Mouse (Mus musculus) embryonic facial prominence, embryonic 11.5 days (tissue): ENCODE results near the gene Hspa13. TPM values are rescaled to one million over a fixed set of nuclear protein-coding genes. Genes with fewer than 3 reads are reported as not detected.

Experiments
- ATAC-seq: fragments of 200-750 bp; cut with Nextera tagmentation; replicated peaks from 2 replicates; pipeline ENCODE4 v1.8.0; 2017; ENCODE audit warnings: low read depth; ENCODE audit not compliant: insufficient number of reproducible peaks, low FRiP score, low TSS enrichment
- DNase-seq: peaks from one replicate; pipeline ENCODE4 v3.0.0-alpha.2; 2015; ENCODE audit warnings: low spot score
- H3K27ac ChIP-seq: fragments of 300-500 bp; sonication (generic); replicated peaks from 2 replicates; pipeline ENCODE4 v1.5.1; 2014; ENCODE audit warnings: mild to moderate bottlenecking, low read depth, low read length, control low read depth
- H3K27me3 ChIP-seq: fragments of 300-500 bp; sonication (generic); 2 replicates; pipeline ENCODE4 v1.6.1; 2014; ENCODE audit warnings: mild to moderate bottlenecking, low read length, moderate library complexity, mixed read lengths; ENCODE audit not compliant: control insufficient read depth, insufficient read depth
- H3K36me3 ChIP-seq: fragments of 300-500 bp; sonication (generic); replicated peaks from 2 replicates; pipeline ENCODE4 v1.6.1; 2014; ENCODE audit warnings: low read depth, mild to moderate bottlenecking, low read length, moderate library complexity, mixed read lengths; ENCODE audit not compliant: control insufficient read depth, insufficient read depth
- H3K4me1 ChIP-seq: fragments of 300-500 bp; sonication (generic); 2 replicates; pipeline ENCODE4 v1.6.1; 2014; ENCODE audit warnings: low read length, mixed read lengths; ENCODE audit not compliant: control insufficient read depth, insufficient read depth
- H3K4me2 ChIP-seq: fragments of 300-500 bp; sonication (generic); 2 replicates; pipeline ENCODE4 v1.6.1; 2014; ENCODE audit warnings: low read depth, mild to moderate bottlenecking, control low read depth, low read length, moderate library complexity
- H3K4me3 ChIP-seq: fragments of 300-500 bp; sonication (generic); 2 replicates; pipeline ENCODE4 v1.5.1; 2014; ENCODE audit warnings: low read depth, low read length, control low read depth
- H3K9ac ChIP-seq: fragments of 300-500 bp; sonication (generic); replicated peaks from 2 replicates; pipeline ENCODE4 v1.6.1; 2014; ENCODE audit warnings: mild to moderate bottlenecking, control low read depth, low read length
- H3K9me3 ChIP-seq: fragments of 300-500 bp; sonication (generic); replicated peaks from 2 replicates; pipeline ENCODE4 v1.6.1; 2016; ENCODE audit warnings: mild to moderate bottlenecking, low read length, inconsistent platforms, mixed read lengths; ENCODE audit not compliant: control insufficient read depth
- WGBS: fragments of 180-500 bp; shearing (Covaris S2); extraction: QIAGEN DNeasy Blood & Tissue Kit; methylation state at CpG from one replicate; pipeline ENCODE4 v1.1.7; 2014; 5-methylcytosine and 5-hydroxymethylcytosine counted together
- polyA plus RNA-seq: library from polyadenylated mRNA; unstranded; fragments of >200 nt; fragmentation: Nextera tagmentation; extraction: Ambion mirVana; gene quantifications from 2 replicates; pipeline ENCODE4 v1.2.1, GENCODE M21; 2014

The Hspa13 gene
- polyA plus RNA-seq: 45.7 and 47.4 TPM in 2 replicates

DNA sequence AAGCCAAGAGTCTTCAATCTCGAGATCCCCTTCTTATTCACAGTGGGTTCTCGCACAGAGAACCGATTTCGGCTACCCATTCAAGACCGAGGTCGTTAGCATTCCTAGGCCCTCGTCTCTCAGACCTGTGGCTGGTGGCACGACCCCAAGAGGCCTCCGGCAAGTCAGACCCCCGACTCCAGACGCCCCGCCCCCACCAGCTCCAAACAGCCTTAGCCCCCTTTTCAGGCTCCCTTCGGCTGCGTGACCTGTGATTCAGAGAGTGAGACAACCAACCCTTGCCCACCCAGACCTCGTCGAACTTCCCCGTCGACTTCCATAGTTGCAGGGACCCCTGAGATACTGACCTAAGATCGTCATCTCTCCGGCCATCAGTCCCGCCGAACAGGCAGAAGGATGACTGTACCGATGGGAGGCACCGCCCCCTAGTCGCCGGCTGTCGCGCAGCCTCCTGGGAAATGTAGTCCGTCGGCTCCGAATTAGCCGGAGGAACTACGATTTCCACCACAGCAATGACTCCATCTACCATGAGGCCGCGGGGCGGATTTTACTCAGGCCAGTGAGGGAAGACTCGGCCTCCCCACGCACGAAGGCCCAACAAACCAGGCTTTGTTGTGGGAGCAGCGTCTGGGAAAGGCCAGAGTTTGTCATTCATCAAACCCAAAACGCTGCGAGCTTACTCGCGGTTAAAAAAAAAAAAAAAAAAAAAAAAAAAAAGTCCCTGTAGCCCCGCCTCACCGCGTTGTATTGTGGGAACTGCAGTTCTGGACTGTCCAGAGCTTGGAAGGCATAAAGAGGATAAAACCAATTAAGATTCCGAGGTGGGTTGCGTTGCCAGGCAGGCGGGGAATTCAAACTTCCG, at the start of gene Hspa13:
Gene Hspa13 (minus strand): TSS at position 717 of the 862 bp plus-strand sequence.
- Histone ChIP-seq H3K4me2 (peak within 1 kb of the TSS; percentile 53), H3K4me3 (peak within 1 kb of the TSS; percentile 61), H3K36me3 (peaks cover 3% of the 10 kb centered on the region), H3K9ac (peak within 1 kb of the TSS; percentile 70), H3K9me3 (no peaks in the 10 kb centered on the region), H3K4me1 (no peaks in the 10 kb centered on the region), H3K27ac (no peak within 1 kb of the TSS), H3K27me3 (no peaks in the 10 kb centered on the region)
- ATAC-seq (peak; percentile 99), DNase-seq (peak; percentile 97)
- WGBS: under 1% methylated on average over 51 of the region's 51 CpGs

DNA sequence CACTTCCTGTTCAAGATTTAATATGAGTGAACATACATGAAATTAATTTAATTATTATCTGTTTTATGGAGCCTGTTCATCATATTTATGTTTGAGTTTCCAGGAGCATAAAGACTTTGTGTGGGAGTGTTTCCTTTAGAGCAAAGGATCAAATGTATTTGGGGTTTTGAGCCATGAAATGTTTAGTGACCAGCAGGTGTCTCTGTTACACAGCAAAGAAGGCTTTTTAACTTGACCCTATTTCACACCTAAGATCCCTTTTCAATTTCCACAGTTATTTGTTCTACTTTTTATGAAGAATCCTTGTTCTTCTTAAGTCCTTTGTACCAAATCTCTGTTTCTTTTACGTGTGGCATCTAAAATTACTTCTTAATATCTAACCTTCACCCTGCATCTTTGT, 12.4 kb upstream of the Hspa13 start:
- WGBS: 47% methylated on average over 1 of the region's 1 CpGs
- DNase-seq (peak; percentile 64), ATAC-seq (no peak)
- no peaks in the 10 kb centered on the region for H3K36me3 ChIP-seq
- H3K9me3 ChIP-seq: no peaks in the 10 kb centered on the region
- H3K4me2 ChIP-seq: no peak overlapping the region
- H3K27ac ChIP-seq: no peak overlapping the region
- no peak overlapping the region for H3K9ac ChIP-seq
- H3K27me3 ChIP-seq: no peaks in the 10 kb centered on the region
- no peaks in the 10 kb centered on the region for H3K4me1 ChIP-seq
- H3K4me3 ChIP-seq: no peak overlapping the region

DNA sequence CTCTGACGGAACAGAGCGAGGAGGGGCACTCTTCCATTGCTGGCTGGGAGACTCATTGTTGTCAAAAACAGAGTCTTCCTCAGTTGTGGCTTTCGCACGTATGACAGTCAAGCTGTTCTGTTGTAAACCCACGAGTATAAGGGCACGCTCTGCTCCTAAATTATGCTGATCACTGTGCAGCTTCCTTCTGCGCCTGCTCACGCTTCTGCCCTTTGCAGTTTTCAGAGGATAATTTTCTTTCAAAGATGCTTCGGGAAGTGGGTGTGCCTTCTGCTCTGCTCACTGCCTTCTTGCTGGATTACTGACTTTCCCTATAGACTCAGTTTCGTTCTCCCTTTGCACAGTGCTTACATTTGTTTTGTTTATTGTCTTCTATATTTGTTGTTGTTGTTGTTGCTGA, 6.3 kb upstream of the Hspa13 start:
- Histone ChIP-seq H3K36me3 (no peaks in the 10 kb centered on the region), H3K4me1 (no peaks in the 10 kb centered on the region), H3K27ac (no peak overlapping the region), H3K9me3 (no peaks in the 10 kb centered on the region), H3K9ac (no peak overlapping the region), H3K4me3 (no peak overlapping the region), H3K27me3 (no peaks in the 10 kb centered on the region), H3K4me2 (no peak overlapping the region)
- DNase-seq (no peak), ATAC-seq (no peak)
- WGBS: 89% methylated on average over 10 of the region's 10 CpGs

DNA sequence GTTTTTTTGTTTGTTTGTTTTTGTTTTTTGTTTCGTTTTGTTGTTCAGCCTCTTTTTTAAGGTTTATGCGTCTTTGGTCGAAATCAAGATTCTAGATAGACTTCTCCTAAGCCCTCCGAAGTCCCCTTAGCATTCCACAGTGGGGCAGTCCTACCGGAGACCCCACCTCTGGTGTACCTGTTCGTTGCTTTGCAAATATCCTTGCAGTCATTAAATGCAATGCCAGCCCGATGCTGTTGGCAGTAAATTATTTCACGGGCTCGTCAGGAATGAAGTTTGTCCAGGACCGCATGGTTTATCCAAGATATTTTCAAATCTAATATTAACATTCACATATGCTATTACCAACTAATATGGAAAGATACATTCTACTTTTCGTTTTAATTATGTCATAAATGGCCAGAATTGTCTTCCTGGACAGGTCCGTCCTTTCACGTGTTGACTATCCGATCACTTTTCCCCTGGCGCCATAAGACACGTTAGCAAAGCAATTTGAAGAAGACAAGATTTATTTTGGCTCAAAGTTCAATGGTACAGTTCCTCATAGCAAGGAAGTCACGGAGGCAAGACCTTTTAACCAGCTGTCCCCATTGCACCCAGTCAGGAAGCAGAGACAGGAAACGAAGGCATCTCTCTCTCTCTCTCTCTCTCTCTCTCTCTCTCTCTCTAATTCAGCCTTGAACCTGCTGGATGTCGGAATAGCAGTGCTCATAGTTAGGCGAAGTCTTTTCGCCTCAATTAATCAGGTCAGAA, 522 bp upstream of the Hspa13 start:
- Histone ChIP-seq H3K4me2 (peak overlapping the region; percentile 53), H3K27me3 (no peaks in the 10 kb centered on the region), H3K27ac (no peak overlapping the region), H3K4me1 (no peaks in the 10 kb centered on the region), H3K4me3 (peak overlapping the region; percentile 61), H3K9ac (peak overlapping the region; percentile 54), H3K36me3 (peaks cover 3% of the 10 kb centered on the region), H3K9me3 (no peaks in the 10 kb centered on the region)
- no peak for DNase-seq
- peak; percentile 54; the same call in 1 of the 2 replicates for ATAC-seq
- WGBS: 24% methylated on average over 21 of the region's 21 CpGs

DNA sequence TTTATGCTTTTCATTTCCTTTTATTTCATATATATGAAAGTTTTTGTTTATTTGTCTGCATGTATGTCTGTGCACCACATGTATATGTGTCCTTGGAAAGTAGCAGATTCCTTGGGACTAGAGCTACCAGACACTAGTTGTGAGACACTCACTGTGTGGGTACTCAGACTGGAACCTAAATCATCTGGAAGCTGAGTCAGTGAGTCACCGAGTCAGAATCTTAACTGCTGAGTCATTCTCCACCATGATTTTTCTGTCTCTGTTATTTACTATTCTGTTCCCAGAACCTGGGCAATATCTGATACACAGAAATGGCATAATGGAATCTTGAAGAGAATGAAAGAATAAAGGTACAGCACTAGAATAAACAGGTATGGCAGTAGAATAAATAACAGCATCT, 14.0 kb downstream of the Hspa13 start:
- Histone ChIP-seq H3K4me2 (no peak overlapping the region), H3K36me3 (peaks cover 3% of the 10 kb centered on the region; the same call in 1 of the 2 replicates), H3K4me1 (no peaks in the 10 kb centered on the region), H3K9ac (no peak overlapping the region), H3K27ac (no peak overlapping the region), H3K9me3 (no peaks in the 10 kb centered on the region), H3K27me3 (no peaks in the 10 kb centered on the region), H3K4me3 (no peak overlapping the region)
- ATAC-seq (no peak), DNase-seq (no peak)
- WGBS: 88% methylated on average over 1 of the region's 1 CpGs

DNA sequence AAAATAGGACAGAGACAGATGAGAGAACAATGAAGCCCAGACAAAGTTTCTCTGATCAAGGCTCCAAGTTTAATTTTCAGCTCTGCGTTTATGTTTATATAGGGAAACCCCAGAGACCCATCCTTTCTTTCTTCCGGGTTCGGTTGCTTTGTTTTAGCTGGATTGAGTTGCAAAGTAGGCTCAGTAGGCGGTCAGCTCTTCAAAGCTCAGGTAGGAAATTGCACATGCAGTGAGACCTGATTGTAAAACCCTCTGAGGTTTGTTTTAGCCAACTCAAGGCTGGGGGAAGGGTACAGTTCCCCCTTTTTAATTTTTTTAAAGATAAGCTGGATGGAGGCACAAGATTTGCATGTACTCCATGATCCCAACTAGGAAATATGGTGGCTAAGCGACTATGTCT, 16.8 kb downstream of the Hspa13 start:
- Histone ChIP-seq H3K27me3 (no peaks in the 10 kb centered on the region), H3K9me3 (no peaks in the 10 kb centered on the region), H3K27ac (no peak overlapping the region), H3K36me3 (no peaks in the 10 kb centered on the region), H3K4me1 (no peaks in the 10 kb centered on the region), H3K4me2 (no peak overlapping the region), H3K9ac (no peak overlapping the region), H3K4me3 (no peak overlapping the region)
- ATAC-seq (no peak), DNase-seq (no peak)
- WGBS: 46% methylated on average over 5 of the region's 5 CpGs

DNA sequence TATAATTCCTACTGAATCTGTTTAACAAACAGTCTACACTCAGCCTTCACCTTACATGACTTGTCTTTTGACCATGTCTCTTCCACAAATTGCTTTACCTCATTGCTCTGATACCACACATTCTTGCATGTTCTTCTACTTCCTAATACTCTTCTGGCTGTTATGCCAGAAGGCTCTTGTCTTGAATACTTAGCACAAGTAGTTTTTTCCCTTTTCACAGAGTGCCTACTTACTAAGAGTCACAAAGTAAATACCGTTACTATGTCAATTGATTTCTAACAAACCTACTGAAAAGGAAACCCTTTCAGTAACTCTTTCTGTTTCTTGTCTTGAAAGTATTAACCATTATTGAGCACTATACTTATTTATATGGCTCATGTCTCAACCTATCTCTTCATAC, 18.0 kb downstream of the Hspa13 start:
- Histone ChIP-seq H3K9me3 (no peaks in the 10 kb centered on the region), H3K4me3 (no peak overlapping the region), H3K4me2 (no peak overlapping the region), H3K4me1 (no peaks in the 10 kb centered on the region), H3K9ac (no peak overlapping the region), H3K27ac (no peak overlapping the region), H3K27me3 (no peaks in the 10 kb centered on the region), H3K36me3 (no peaks in the 10 kb centered on the region)
- WGBS: 89% methylated on average over 1 of the region's 1 CpGs
- DNase-seq: no peak
- ATAC-seq: no peak

DNA sequence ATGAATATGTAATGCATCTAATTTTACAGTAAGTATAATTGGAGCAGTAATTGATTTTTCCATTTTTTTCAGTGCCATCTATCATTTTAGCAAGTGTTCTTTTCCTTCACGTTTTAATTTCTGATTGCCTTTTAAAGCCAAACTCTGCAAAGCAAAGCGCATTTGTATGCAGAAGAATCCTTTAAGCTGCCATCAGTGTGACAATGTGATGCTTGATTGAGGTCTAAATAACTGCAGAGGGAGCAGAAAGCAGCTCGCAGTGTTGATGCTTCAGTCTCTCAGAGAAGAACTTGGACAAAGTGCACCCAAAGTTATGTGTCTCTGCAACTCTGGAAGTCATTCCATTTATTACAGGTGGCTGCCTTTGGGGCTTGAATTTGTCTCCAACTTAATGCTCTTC, 22.9 kb downstream of the Hspa13 start:
- no peak overlapping the region for H3K27ac ChIP-seq
- DNase-seq (no peak), ATAC-seq (no peak)
- H3K27me3 ChIP-seq: no peaks in the 10 kb centered on the region
- no peak overlapping the region for H3K4me3 ChIP-seq
- no peaks in the 10 kb centered on the region for H3K4me1 ChIP-seq
- WGBS: 69% methylated on average over 3 of the region's 3 CpGs
- H3K9ac ChIP-seq: no peak overlapping the region
- H3K9me3 ChIP-seq: no peaks in the 10 kb centered on the region
- H3K36me3 ChIP-seq: no peaks in the 10 kb centered on the region
- no peak overlapping the region for H3K4me2 ChIP-seq
